Mouse (Mus musculus): ENCODE measurements around the gene Ephx1.
"Not testable (repeated sequence)": the region's sequence is repeated elsewhere in the genome, so short reads cannot be mapped to it uniquely, and the experiment has no call there.

Ephx1 gene

GRCm38 (mm10) chr1:181014731-181015500 lies 5.8 kb downstream of the Ephx1 start:
- in situ Hi-C loops (cut with MboI): no loop called here

- in situ Hi-C loops (cut with MboI): no loop called here
These were observed 7.3 kb downstream of the Ephx1 start for GRCm38 (mm10) chr1:181013446-181013845.

GRCm38 (mm10) chr1:181012416-181012815 lies 8.3 kb downstream of the Ephx1 start:
- in situ Hi-C loops (cut with MboI): no loop called here

- in situ Hi-C loops (cut with MboI): no loop called here
These were observed 9.1 kb downstream of the Ephx1 start for GRCm38 (mm10) chr1:181011601-181012000.

GRCm38 (mm10) chr1:181010171-181010932 lies 10.4 kb downstream of the Ephx1 start:
- in situ Hi-C loops (cut with MboI): no loop called here

GRCm38 (mm10) chr1:181009754-181010153 lies 10.9 kb downstream of the Ephx1 start:
- in situ Hi-C loops (cut with MboI): no loop called here

- in situ Hi-C loops (cut with MboI): no loop called here
These were observed 11.6 kb downstream of the Ephx1 start for GRCm38 (mm10) chr1:181009011-181009590.

- in situ Hi-C loops (cut with MboI): no loop called here
These were observed 12.4 kb downstream of the Ephx1 start for GRCm38 (mm10) chr1:181008266-181008665.

- in situ Hi-C loops (cut with MboI): no loop called here
These were observed 12.9 kb downstream of the Ephx1 start for GRCm38 (mm10) chr1:181007831-181008230.

GRCm38 (mm10) chr1:181005331-181005730 lies 15.4 kb downstream of the Ephx1 start:
- in situ Hi-C loops (cut with MboI): no loop called here

GRCm38 (mm10) chr1:181003790-181004189 lies 16.9 kb downstream of the Ephx1 start:
- in situ Hi-C loops (cut with MboI): no loop called here

GRCm38 (mm10) chr1:181001621-181002020 lies 19.1 kb downstream of the Ephx1 start:
- in situ Hi-C loops (cut with MboI): no loop called here

- in situ Hi-C loops (cut with MboI): no loop called here
These were observed 19.5 kb downstream of the Ephx1 start for GRCm38 (mm10) chr1:181001217-181001616.

- in situ Hi-C loops (cut with MboI): no loop called here
These were observed 20.1 kb downstream of the Ephx1 start for GRCm38 (mm10) chr1:181000501-181001092.

- in situ Hi-C loops (cut with MboI): loop anchor here (5.0 kb wide), 1 partner anchor 45 kb away; no protein-coding TSS in a partner anchor
These were observed 28.6 kb downstream of the Ephx1 start for GRCm38 (mm10) chr1:180992142-180992541.

- in situ Hi-C loops (cut with MboI): loop anchor here (5.0 kb wide), 1 partner anchor 47 kb away; no protein-coding TSS in a partner anchor
These were observed 30.0 kb downstream of the Ephx1 start for GRCm38 (mm10) chr1:180990671-180991070.

- in situ Hi-C loops (cut with MboI): no loop called here
These were observed 32.9 kb downstream of the Ephx1 start for GRCm38 (mm10) chr1:180987759-180988158.

- in situ Hi-C loops (cut with MboI): no loop called here
These were observed 34.0 kb downstream of the Ephx1 start for GRCm38 (mm10) chr1:180986701-180987100.

- in situ Hi-C loops (cut with MboI): not testable (repeated sequence)
These were observed 39.2 kb downstream of the Ephx1 start for GRCm38 (mm10) chr1:180981298-180982046.

GRCm38 (mm10) chr1:180980464-180980863 lies 40.2 kb downstream of the Ephx1 start:
- in situ Hi-C loops (cut with MboI): no loop called here

- in situ Hi-C loops (cut with MboI): loop anchor here (10.0 kb wide), 1 partner anchor 75 kb away; the partner anchor contains the start of gene Pycr2
These were observed 41.0 kb downstream of the Ephx1 start for GRCm38 (mm10) chr1:180979484-180980251.

Measured in mature B cell (primary cell).